Mouse (Mus musculus) brain, embryonic 14.5 days (tissue): ENCODE data around the gene Angptl7.

ENCODE experiments used
- CTCF ChIP-seq: fragments of 200-500 bp; IDR thresholded peaks from 2 replicates; pipeline ENCODE4 v1.5.1; 2012; ENCODE audit warnings: inconsistent platforms, mild to moderate bottlenecking, moderate library complexity, borderline replicate concordance; ENCODE audit not compliant: insufficient read depth, insufficient read length; ENCODE audit errors: extremely low read depth
- POLR2A ChIP-seq: fragments of 200-500 bp; IDR thresholded peaks from 2 replicates; pipeline ENCODE4 v1.6.1; 2012; ENCODE audit warnings: mild to moderate bottlenecking, inconsistent platforms, borderline replicate concordance; ENCODE audit not compliant: poor library complexity, insufficient read depth, insufficient read length, severe bottlenecking; ENCODE audit errors: extremely low read depth

- TF ChIP-seq POLR2A (no peak), CTCF (no peak)
These were observed 30.5 kb upstream of the Angptl7 start for GRCm38 (mm10) chr4:148530778-148531177.
